Mouse (Mus musculus): ENCODE measurements around the gene Sdc4.

Sdc4 gene

GRCm38 (mm10) chr2:164431676-164432465, 11.8 kb downstream of the Sdc4 start:
- no peak for DNase-seq (ENCODE audit: low spot score)

- no peak for DNase-seq (ENCODE audit: low spot score)
These were observed 13.0 kb downstream of the Sdc4 start for GRCm38 (mm10) chr2:164430697-164431096.

GRCm38 (mm10) chr2:164429881-164430615, 13.6 kb downstream of the Sdc4 start:
- DNase-seq (ENCODE audit: low spot score): no peak

- DNase-seq (ENCODE audit: low spot score): no peak
These were observed 15.2 kb downstream of the Sdc4 start for GRCm38 (mm10) chr2:164428451-164428850.

- no peak for DNase-seq (ENCODE audit: low spot score)
These were observed 16.7 kb downstream of the Sdc4 start for GRCm38 (mm10) chr2:164426952-164427351.

- DNase-seq (ENCODE audit: low spot score): no peak
These were observed 17.6 kb downstream of the Sdc4 start for GRCm38 (mm10) chr2:164426121-164426520.

GRCm38 (mm10) chr2:164425401-164425800, 18.3 kb downstream of the Sdc4 start:
- no peak for DNase-seq (ENCODE audit: low spot score)

GRCm38 (mm10) chr2:164424406-164424805, 19.3 kb downstream of the Sdc4 start:
- DNase-seq (ENCODE audit: low spot score): no peak

- no peak for DNase-seq (ENCODE audit: low spot score)
These were observed 20.2 kb downstream of the Sdc4 start for GRCm38 (mm10) chr2:164423464-164423863.

GRCm38 (mm10) chr2:164422675-164423393, 20.9 kb downstream of the Sdc4 start:
- DNase-seq (ENCODE audit: low spot score): no peak

GRCm38 (mm10) chr2:164421979-164422378, 21.7 kb downstream of the Sdc4 start:
- no peak for DNase-seq (ENCODE audit: low spot score)

- DNase-seq (ENCODE audit: low spot score): no peak
These were observed 22.4 kb downstream of the Sdc4 start for GRCm38 (mm10) chr2:164421306-164421705.

- no peak for DNase-seq (ENCODE audit: low spot score)
These were observed 24.2 kb downstream of the Sdc4 start for GRCm38 (mm10) chr2:164419489-164419888.

GRCm38 (mm10) chr2:164418308-164418875, 25.3 kb downstream of the Sdc4 start:
- no peak for DNase-seq (ENCODE audit: low spot score)

GRCm38 (mm10) chr2:164417198-164417597, 26.5 kb downstream of the Sdc4 start:
- no peak for DNase-seq (ENCODE audit: low spot score)

- DNase-seq (ENCODE audit: low spot score): no peak
These were observed 29.1 kb downstream of the Sdc4 start for GRCm38 (mm10) chr2:164414581-164414980.

GRCm38 (mm10) chr2:164414167-164414566, 29.5 kb downstream of the Sdc4 start:
- DNase-seq (ENCODE audit: low spot score): no peak

GRCm38 (mm10) chr2:164407708-164408107, 36.0 kb downstream of the Sdc4 start:
- no peak for DNase-seq (ENCODE audit: low spot score)

- DNase-seq (ENCODE audit: low spot score): no peak
These were observed 38.2 kb downstream of the Sdc4 start for GRCm38 (mm10) chr2:164405519-164405918.

GRCm38 (mm10) chr2:164405060-164405459, 38.6 kb downstream of the Sdc4 start, which contains the start of gene Matn4:
TSS of gene Matn4 (minus strand) at chr2:164405160.
- no peak for DNase-seq (ENCODE audit: low spot score)

- DNase-seq (ENCODE audit: low spot score): no peak
These were observed 39.4 kb downstream of the Sdc4 start for GRCm38 (mm10) chr2:164404082-164404990.
